Mouse (Mus musculus): Measurements from ENCODE around the gene Gm7030. TPM values are rescaled to one million over a fixed set of nuclear protein-coding genes. Genes with fewer than 3 reads are reported as not detected.
"Not testable (repeated sequence)": the region's sequence is repeated elsewhere in the genome, so short reads cannot be mapped to it uniquely, and the experiment has no call there.

The Gm7030 gene
- polyA plus RNA-seq, 1 experiment from 2014 or later, result not detected

DNA sequence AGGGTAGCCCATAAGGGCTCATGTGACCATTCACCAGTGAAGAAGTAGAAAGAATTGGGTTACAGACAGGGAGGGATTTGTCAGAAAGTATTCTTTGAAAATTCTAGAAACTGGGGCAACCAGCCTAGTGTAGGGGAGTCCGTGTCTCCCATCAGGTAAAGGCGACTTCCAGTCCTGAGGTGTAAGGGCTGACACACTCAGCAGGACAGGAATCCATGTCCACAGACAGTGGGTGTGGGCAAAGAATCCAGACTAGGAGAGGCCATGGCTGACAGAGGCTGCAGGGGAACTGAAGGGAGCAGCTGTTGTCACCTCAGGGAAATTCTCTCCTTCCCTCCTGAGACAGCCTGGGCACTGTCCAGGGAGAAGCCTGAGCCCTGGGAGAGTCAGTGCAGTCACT is 37.7 kb upstream of the Gm7030 start:
- not testable (repeated sequence) for H3K4me3 ChIP-seq (ENCODE audit: low read depth, low read length); H3K4me1 ChIP-seq (ENCODE audit: control insufficient read depth, insufficient read depth, low read length); H3K9ac ChIP-seq (replicated peaks; ENCODE audit: low read depth, low read length); H3K36me3 ChIP-seq (ENCODE audit: control insufficient read depth, insufficient read depth, low read length); ATAC-seq (ENCODE audit: low read depth); H3K27ac ChIP-seq (ENCODE audit: low read depth, low read length); H3K9me3 ChIP-seq (ENCODE audit: control insufficient read depth, low read length); H3K4me2 ChIP-seq (ENCODE audit: low read depth, low read length)
- H3K27me3 ChIP-seq (ENCODE audit: control insufficient read depth, insufficient read depth, low read length), result peaks cover 32% of the 10 kb centered on the region
- WGBS, result 20% methylated on average over 2 of the region's 2 CpGs

DNA sequence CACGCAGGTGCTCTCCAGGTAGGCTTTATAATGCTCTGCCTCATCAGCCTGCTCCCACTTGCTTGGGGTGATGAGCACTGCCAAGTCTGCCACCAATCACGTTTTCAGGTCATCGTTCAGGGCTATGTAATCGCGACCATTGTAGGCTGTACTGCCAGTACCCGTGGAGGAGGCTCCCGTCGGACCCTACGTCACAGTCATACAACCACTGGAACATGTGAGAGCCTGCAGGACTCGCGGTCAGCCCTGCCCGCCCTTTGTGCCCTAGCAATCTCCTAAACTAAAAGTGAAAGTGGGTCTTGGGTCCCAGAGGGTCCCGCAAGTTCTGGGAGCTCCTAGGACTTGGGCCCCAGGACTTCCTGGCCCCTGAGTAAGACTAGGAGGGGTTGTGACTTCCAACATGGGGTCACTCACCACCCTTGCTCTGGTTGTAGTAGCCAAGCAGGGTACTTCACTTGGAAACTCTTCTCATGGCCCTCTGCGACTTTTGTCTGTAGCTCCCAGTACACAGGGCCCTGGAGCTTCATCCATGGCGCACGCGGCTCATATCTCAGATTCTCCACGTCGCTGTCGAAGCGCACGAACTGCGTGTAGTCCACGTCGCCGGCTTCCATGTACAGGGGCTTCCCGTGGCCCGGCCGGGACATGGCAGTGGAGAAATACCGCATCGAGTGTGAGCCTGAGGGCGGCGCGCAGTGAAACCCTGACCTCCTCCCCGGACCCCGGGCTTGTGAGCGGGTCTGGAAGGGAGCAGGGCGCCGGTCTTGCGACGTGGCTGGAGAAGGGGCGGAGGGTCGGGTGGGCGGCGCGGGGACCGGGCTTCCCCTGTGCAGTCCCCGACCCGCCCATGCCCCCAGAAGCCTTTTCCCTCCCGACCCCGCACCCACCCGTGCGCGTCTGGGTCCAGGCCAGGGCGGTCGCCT is 32.2 kb upstream of the Gm7030 start:
- Histone ChIP-seq H3K9me3 (ENCODE audit: control insufficient read depth, low read length) (no peaks in the 10 kb centered on the region), H3K4me1 (ENCODE audit: control insufficient read depth, insufficient read depth, low read length) (no peaks in the 10 kb centered on the region), H3K36me3 (ENCODE audit: control insufficient read depth, insufficient read depth, low read length) (no peaks in the 10 kb centered on the region), H3K4me2 (ENCODE audit: low read depth, low read length) (no peak overlapping the region), H3K27ac (ENCODE audit: low read depth, low read length) (no peak overlapping the region), H3K4me3 (ENCODE audit: low read depth, low read length) (no peak overlapping the region), H3K9ac (replicated peaks; ENCODE audit: low read depth, low read length) (no peak overlapping the region), H3K27me3 (ENCODE audit: control insufficient read depth, insufficient read depth, low read length) (peaks cover 43% of the 10 kb centered on the region)
- no peak for ATAC-seq (ENCODE audit: low read depth)
- 1% methylated on average over 56 of the region's 56 CpGs for WGBS

DNA sequence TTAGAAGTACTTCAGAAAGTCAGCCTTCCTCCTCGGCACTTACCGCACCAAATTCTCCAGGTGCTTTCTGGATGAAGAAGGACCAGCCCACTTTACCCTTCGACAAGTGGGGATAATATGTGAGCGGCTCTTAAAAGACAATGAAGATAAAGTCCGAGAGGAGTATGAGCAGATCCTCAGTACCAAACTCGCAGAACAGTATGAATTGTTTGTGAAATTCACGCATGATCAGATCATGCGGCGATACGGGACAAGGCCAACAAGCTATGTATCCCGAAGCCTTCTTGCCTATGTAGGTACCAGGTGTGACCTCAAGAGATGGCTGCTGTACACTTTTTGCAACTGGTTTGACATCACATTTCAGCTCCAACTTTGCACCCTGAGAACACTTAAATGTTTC is 29.0 kb upstream of the Gm7030 start:
- peaks cover 25% of the 10 kb centered on the region for H3K27me3 ChIP-seq (ENCODE audit: control insufficient read depth, insufficient read depth, low read length)
- 9% methylated on average over 11 of the region's 11 CpGs for WGBS
- not testable (repeated sequence) for H3K36me3 ChIP-seq (ENCODE audit: control insufficient read depth, insufficient read depth, low read length); H3K4me1 ChIP-seq (ENCODE audit: control insufficient read depth, insufficient read depth, low read length); H3K4me2 ChIP-seq (ENCODE audit: low read depth, low read length); H3K4me3 ChIP-seq (ENCODE audit: low read depth, low read length); H3K9ac ChIP-seq (replicated peaks; ENCODE audit: low read depth, low read length); H3K9me3 ChIP-seq (ENCODE audit: control insufficient read depth, low read length); H3K27ac ChIP-seq (ENCODE audit: low read depth, low read length); ATAC-seq (ENCODE audit: low read depth)

DNA sequence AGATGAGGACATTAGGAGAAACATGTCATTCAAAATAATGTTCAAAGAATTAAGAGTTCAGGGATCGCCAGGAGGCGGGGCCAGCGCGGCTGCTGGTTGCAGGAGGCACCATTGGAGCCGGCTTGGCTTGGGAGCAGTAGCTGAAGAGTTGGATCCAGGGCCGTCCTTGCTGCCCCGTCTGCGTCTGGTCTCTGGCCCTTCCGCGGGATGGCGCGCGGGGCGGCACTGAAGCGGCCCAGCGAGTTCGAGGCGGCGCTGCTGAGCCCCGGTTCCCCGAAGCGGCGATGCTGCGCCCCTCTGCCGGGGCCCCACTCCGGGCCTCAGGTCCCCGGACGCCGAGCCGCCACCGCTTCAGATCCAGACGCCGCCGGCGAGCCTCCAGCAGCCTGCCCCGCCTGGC is 28.6 kb upstream of the Gm7030 start:
- H3K4me1 ChIP-seq (ENCODE audit: control insufficient read depth, insufficient read depth, low read length); H3K36me3 ChIP-seq (ENCODE audit: control insufficient read depth, insufficient read depth, low read length); H3K27ac ChIP-seq (ENCODE audit: low read depth, low read length); H3K9ac ChIP-seq (replicated peaks; ENCODE audit: low read depth, low read length); H3K9me3 ChIP-seq (ENCODE audit: control insufficient read depth, low read length); H3K4me3 ChIP-seq (ENCODE audit: low read depth, low read length); ATAC-seq (ENCODE audit: low read depth): not testable (repeated sequence)
- peak overlapping the region; percentile 30 for H3K4me2 ChIP-seq (ENCODE audit: low read depth, low read length)
- under 1% methylated on average over 36 of the region's 36 CpGs for WGBS
- H3K27me3 ChIP-seq (ENCODE audit: control insufficient read depth, insufficient read depth, low read length), result peaks cover 25% of the 10 kb centered on the region

DNA sequence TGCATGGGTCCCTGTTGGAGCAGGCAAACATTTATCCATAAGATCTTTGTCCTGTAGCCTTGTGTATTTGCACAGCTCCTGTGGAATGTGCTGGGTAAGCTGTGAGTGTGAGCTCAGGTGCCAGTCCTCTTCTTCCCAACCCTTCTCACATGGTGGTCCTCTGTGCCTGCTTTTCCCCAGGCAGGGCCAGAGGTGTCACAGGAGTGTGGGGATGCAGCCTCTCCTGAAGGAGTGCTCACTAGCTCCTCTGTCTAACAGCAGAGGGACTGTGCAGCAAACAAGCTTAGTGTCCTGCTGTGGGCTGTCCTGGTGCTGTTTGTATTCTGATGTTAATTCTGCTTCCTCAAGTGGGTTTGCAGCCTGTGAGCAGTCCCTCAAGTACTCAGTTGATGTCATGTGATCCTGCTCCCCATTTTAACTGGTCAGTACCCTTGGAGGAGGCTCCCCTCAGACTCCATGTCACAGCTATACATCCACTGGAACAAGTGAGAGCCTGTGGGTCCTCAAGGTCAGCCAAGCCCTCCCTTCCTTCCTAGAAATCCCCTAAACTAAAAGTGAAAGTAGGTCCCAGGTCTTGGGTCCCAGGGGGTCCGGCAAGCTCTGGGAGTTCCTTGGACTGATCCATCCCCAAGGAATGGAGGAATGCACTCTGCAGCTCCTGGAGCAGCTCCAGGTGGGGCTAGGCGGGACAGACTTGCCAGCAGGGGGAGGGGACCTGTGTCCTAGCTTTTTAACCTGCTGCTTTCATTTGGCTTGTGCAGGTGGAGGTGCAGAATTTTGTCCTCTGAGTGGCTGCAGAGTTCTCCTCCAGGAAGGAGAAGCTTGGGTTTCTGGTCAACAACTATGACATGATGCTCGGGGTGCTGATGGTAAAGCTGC is 25.3 kb upstream of the Gm7030 start:
- H3K4me1 ChIP-seq (ENCODE audit: control insufficient read depth, insufficient read depth, low read length), result no peaks in the 10 kb centered on the region
- H3K27me3 ChIP-seq (ENCODE audit: control insufficient read depth, insufficient read depth, low read length), result peaks cover 8% of the 10 kb centered on the region
- WGBS, result 15% methylated on average over 3 of the region's 3 CpGs
- no peaks in the 10 kb centered on the region for H3K36me3 ChIP-seq (ENCODE audit: control insufficient read depth, insufficient read depth, low read length)
- H3K9me3 ChIP-seq (ENCODE audit: control insufficient read depth, low read length), result no peaks in the 10 kb centered on the region
- no peak for ATAC-seq (ENCODE audit: low read depth)
- no peak overlapping the region for H3K9ac ChIP-seq (replicated peaks; ENCODE audit: low read depth, low read length)
- no peak overlapping the region for H3K4me2 ChIP-seq (ENCODE audit: low read depth, low read length)
- H3K4me3 ChIP-seq (ENCODE audit: low read depth, low read length), result no peak overlapping the region
- no peak overlapping the region for H3K27ac ChIP-seq (ENCODE audit: low read depth, low read length)

DNA sequence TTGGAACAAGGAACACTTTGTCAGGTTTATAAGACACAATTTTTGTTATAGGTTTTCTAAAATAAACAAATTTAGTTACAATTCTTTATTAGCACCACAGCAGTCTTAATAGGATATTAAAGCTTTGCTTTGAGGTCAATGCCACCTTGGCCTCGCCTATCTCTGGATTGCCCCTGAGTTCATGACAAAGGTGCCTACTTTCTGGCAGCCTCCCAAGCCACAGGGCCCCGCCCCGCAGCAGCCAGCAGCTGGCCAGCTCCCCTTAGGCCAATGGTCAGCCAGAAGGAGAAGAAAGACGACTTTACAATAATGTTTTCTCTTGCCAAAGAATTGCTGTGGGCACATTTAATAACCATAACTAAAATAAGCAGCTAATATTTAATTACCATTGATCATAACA is 22.0 kb upstream of the Gm7030 start:
- not testable (repeated sequence) for H3K4me2 ChIP-seq (ENCODE audit: low read depth, low read length); H3K4me3 ChIP-seq (ENCODE audit: low read depth, low read length); H3K27ac ChIP-seq (ENCODE audit: low read depth, low read length); H3K36me3 ChIP-seq (ENCODE audit: control insufficient read depth, insufficient read depth, low read length); H3K9ac ChIP-seq (replicated peaks; ENCODE audit: low read depth, low read length); H3K9me3 ChIP-seq (ENCODE audit: control insufficient read depth, low read length); H3K27me3 ChIP-seq (ENCODE audit: control insufficient read depth, insufficient read depth, low read length); H3K4me1 ChIP-seq (ENCODE audit: control insufficient read depth, insufficient read depth, low read length); ATAC-seq (ENCODE audit: low read depth)
- WGBS, result 43% methylated on average over 4 of the region's 4 CpGs

DNA sequence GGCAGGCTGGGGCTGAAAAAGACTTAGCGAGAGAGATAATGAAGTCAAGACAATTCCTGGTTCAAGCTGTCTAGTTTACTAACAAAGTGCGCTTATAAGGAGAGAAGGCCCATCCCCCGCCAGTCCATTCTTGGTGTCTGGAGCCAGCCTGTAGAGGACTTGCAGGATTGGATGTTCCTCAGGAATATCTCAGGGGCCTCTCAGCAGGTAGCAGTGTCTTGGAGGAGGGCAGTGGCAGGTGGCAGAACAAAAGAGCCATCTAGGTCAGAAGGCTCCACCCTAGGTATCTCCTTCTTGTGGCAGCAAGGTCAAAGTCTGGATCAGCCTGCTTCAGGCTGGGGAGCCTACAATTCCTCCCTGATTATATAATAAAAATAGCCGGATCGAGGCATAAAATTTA is 19.2 kb upstream of the Gm7030 start:
- not testable (repeated sequence) for H3K36me3 ChIP-seq (ENCODE audit: control insufficient read depth, insufficient read depth, low read length); H3K4me3 ChIP-seq (ENCODE audit: low read depth, low read length); ATAC-seq (ENCODE audit: low read depth); H3K9ac ChIP-seq (replicated peaks; ENCODE audit: low read depth, low read length); H3K27ac ChIP-seq (ENCODE audit: low read depth, low read length); H3K9me3 ChIP-seq (ENCODE audit: control insufficient read depth, low read length); H3K4me2 ChIP-seq (ENCODE audit: low read depth, low read length); H3K4me1 ChIP-seq (ENCODE audit: control insufficient read depth, insufficient read depth, low read length)
- WGBS, result 69% methylated on average over 5 of the region's 5 CpGs
- H3K27me3 ChIP-seq (ENCODE audit: control insufficient read depth, insufficient read depth, low read length), result peaks cover 24% of the 10 kb centered on the region

DNA sequence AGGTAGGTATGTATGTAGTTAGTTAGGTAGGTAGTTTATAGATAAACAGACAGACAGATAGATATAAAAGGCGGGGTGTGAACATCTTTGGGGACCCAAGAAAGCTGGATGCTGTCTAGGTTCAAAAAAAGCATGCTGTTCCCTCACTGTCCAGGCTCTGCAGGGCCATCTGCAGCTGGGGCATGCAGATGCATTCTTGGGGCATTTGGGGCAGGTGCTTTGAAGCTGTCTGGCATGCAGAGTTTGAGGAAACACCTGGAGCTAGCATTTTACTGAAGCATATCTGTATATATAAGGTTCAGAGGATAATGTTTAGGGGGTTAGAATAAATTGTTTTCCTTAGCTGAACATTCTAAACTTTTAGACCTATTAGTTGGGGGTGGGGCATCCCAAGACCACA is 17.7 kb upstream of the Gm7030 start:
- H3K4me3 ChIP-seq (ENCODE audit: low read depth, low read length); H3K36me3 ChIP-seq (ENCODE audit: control insufficient read depth, insufficient read depth, low read length); H3K4me1 ChIP-seq (ENCODE audit: control insufficient read depth, insufficient read depth, low read length); ATAC-seq (ENCODE audit: low read depth); H3K27ac ChIP-seq (ENCODE audit: low read depth, low read length); H3K4me2 ChIP-seq (ENCODE audit: low read depth, low read length); H3K9ac ChIP-seq (replicated peaks; ENCODE audit: low read depth, low read length); H3K9me3 ChIP-seq (ENCODE audit: control insufficient read depth, low read length): not testable (repeated sequence)
- WGBS, result 80% methylated on average over 1 of the region's 1 CpGs
- H3K27me3 ChIP-seq (ENCODE audit: control insufficient read depth, insufficient read depth, low read length), result peaks cover 24% of the 10 kb centered on the region

DNA sequence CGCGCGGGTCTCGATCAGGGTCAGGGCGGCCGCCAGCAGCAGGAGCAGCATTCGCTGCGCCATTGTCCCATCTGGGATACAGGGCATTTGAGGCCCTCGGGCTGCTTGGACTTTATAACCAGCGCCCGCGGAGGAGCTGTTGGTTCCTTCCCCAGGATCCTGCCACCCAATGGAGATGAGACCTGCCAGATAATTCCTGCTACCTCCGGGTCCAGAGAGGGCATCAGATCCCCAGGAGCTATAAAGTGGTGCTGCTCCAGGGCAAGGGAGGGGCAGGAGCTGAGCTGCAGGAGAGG is 16.6 kb upstream of the Gm7030 start:
- Histone ChIP-seq H3K27me3 (ENCODE audit: control insufficient read depth, insufficient read depth, low read length) (peaks cover 24% of the 10 kb centered on the region), H3K4me3 (ENCODE audit: low read depth, low read length) (peak overlapping the region; percentile 24), H3K4me2 (ENCODE audit: low read depth, low read length) (peak overlapping the region; percentile 40)
- H3K27ac ChIP-seq (ENCODE audit: low read depth, low read length); H3K9ac ChIP-seq (replicated peaks; ENCODE audit: low read depth, low read length); H3K36me3 ChIP-seq (ENCODE audit: control insufficient read depth, insufficient read depth, low read length); H3K9me3 ChIP-seq (ENCODE audit: control insufficient read depth, low read length); ATAC-seq (ENCODE audit: low read depth); H3K4me1 ChIP-seq (ENCODE audit: control insufficient read depth, insufficient read depth, low read length): not testable (repeated sequence)
- WGBS, result 1% methylated on average over 13 of the region's 13 CpGs

Measured in neural tube, embryonic 14.5 days (tissue).